Mouse (Mus musculus) brain, adult 2 months (tissue): ENCODE measurements around the gene Gm10521.
A peak's percentile ranks its signal among the peaks of the same experiment; 100 is the strongest.
"Not testable (repeated sequence)": the region's sequence is repeated elsewhere in the genome, so short reads cannot be mapped to it uniquely, and the experiment has no call there.

Experiments used
- DNase-seq: peaks from one replicate; pipeline ENCODE4 v3.0.0; 2011; ENCODE audit warnings: low read depth, low spot score

Gm10521 gene

GRCm38 (mm10) chr1:171895364-171895763, at the start of gene Gm10521:
Gene Gm10521, plus strand, starts transcription at chr1:171895664.
- DNase-seq: not testable (repeated sequence)

DNA sequence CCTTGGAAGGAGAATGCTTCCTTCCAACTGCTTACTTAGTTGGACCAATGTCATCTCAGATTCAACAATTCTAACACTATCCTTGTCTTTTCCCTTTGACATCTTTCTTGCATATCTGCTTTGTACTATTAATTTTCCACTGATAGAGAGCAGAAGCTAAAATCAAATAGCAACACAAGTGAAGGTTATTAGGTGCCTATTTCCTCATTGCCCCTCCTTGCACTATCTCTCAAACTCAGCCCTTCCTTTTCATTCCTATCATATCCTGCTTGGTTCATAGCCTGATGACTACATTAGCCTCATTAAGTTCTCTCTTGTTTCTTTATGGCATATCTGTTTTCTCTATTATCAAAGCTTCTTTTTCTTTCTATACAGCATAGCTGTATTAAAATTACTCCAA, 47.3 kb upstream of the Gm10521 start:
- DNase-seq: no peak

GRCm38 (mm10) chr1:171848757-171849156, 46.7 kb upstream of the Gm10521 start:
- no peak for DNase-seq

- DNase-seq: peak; percentile 49
These were observed 46.0 kb upstream of the Gm10521 start for GRCm38 (mm10) chr1:171849454-171849853.

- DNase-seq: no peak
These were observed 30.0 kb upstream of the Gm10521 start for GRCm38 (mm10) chr1:171865467-171865866.

DNA sequence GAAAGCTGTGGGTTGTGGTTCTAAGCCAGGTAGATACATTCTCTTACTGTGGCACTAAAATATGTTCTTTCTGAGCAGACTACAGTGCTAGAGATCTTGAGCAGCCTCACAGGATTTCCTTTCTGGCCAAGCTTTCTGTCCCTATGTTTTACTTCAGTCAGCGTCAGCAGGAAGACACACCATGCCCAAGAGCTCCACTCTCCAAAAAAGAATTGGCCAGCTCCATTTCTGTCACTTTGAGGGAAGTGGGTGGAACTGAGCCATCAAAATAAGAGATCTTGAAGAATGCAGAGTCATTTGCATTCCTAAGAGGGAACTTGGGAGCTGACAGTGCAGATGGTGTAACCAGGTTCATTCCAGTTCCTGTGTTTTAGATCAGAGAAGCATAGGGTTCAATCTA, 8.5 kb upstream of the Gm10521 start:
- DNase-seq: peak; percentile 70

DNA sequence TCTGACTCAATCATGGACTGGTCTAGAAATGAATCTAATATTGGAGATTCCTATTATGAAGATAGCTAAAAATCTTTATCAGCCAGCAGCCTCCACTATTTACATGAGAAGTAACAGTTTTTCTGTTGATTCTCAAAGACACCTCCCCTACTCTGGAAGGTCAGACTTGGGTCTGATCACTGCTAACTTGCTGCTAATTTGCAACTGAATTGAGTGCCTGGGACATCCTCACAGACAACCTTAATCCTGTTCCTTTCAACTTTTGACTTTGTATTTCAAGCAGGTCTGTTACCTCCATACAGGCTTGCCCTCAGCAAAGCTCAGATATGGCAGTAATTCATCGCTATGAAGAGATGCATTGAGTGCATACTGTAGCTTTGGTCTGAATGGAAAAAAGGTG, 8.5 kb downstream of the Gm10521 start:
- DNase-seq: no peak

GRCm38 (mm10) chr1:171915638-171916458, 20.4 kb downstream of the Gm10521 start:
- DNase-seq: no peak

DNA sequence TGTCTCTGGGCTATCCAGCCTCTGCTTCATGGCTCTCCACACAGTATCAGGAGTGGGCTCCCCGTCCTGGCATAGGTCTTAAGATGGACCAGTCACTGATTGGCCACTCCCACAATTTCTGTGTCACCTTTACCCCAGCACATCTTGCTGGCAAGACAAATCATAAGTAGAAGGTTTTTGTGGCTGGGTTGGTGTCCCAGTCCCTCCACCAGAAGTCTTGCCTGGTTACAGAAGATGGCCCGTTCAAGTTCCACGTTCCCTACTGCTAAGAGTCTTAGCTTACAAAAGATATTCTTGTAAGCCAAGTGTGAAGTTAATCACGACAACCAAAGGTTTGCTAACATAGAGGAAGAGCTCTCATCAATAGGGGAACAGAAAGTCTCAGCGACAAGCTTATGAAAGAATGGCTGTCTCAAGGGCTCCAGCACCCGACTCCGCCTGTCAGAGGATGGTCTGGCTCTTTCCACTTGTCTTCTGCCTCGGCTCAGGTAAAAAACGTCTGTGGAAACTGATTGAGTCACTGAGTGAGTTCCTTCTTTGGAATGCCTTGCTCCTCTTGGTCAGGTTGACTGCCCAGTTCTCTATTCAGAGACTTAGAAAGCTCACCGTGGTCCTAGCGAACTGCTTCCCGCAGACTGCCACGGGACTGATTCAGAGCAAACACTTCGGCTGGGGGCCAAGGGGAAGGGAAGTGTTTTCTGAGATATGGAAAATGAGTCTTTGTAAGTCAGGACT, 22.0 kb downstream of the Gm10521 start, which contains the start of gene Slamf6:
TSS of gene Slamf6 (plus strand) at position 211 of the 735 bp plus-strand sequence.
- no peak for DNase-seq

DNA sequence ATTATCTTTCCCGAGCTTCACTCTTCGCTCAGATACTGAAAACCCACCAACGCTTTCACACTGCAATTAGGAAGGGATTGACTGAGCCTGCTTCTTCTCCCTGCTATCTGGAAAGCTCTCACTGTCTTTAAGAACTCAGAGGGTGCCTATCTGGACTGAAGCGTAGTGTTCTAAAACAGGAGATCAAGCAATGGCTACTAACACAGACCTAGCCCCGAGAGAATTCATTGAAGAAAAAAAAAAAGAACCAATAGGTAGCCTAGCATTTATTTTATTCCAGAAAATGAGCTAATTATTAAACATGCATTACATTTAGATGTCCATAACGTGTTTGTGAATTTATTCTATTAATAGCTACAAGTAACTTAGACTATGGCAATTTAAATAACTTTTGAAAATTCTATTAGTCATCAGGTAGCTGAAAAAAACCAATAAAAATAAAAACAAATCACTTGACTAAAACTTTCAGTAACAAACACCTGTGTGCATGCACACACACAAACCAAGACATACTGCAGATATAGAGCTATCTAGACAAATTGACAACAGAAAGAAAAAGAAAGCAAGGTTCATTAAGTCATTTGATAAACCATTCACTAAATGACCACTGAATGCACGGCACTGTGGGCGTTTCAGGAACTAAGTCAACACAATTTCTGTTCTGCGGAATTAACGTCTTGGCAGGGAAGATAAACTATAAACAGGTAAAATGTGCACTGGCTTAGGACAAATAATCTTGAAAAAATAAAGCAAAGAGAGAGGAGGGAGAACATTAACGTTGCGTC, 22.9 kb downstream of the Gm10521 start:
- no peak for DNase-seq

GRCm38 (mm10) chr1:171919193-171919592, 23.7 kb downstream of the Gm10521 start:
- no peak for DNase-seq

DNA sequence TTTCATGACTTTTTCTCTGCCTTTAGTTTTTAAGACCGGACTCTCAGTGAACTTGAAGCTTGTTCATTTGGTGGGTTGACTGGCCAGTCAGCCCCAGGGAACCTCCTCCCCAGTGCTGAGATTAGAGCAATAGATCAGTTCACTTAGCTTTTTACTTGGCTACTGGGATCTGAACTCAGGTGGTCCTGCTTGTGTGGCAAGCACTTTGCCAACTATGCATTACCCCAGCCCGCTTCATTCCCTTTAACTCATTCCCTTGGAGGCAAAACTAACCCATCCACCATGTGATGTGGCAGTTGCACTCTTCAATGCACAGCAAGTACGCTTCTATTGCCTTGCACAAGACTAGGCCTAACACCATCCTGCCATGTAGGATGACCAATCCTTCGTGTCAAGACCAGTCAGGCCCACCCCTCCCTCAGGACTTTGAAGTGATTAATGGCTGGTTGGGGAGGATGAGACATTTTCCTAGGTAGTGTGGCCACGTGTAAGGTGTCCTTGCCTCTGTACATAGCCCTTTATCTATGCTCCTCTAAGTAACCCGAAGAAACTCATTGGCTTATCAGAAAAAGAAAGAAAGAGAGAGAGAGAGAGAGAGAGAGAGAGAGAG, 24.5 kb downstream of the Gm10521 start:
- no peak for DNase-seq

DNA sequence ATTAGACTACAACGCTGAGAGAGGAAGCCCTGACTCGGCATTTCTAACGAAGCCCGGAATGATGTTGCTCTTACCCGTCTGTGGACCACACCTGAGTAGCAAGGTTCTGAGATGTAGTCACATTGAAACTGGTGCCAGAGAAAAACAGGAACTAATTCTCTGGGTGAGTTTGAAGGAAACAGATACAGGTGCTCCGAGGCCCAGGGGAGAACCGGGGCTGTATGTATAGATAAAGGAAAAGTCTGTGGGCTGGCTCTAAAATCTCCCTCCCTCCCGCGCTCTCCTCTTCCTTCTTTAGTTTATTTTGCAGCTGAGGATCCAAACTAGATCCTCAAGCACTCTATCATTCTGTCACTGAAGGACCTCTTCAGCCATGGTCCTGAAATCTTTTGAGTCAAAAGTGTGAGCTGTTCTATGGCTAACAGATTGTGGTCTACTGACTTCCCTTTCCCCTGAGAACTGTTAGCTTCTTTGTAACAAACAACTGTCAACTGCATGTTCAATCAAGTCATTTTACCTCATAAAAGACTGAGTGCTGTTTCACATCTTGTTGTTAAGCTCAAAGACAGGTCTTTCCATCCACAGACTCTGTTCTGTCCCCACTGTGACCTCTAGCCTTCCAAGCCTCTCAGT, 25.6 kb downstream of the Gm10521 start:
- DNase-seq: no peak

DNA sequence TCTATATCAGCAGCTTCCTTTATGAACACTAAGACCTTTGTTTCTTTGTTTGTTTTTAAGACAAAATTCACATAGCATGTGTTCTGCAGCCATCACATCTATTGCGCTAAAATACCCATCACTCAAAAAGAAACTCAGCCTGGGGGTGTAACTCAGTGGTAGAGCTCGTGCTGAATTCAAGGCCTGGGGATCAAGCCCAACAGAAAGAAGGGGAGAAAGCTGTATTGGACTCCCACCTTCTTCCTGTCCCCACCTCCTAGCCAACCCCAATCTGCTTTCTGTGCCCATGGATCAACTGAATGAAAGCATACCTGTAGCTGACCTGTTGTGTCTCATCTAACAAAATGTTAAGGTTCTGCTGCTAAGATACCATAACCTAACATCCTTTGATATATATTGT, 26.2 kb downstream of the Gm10521 start:
- DNase-seq: no peak

- peak; percentile 30 for DNase-seq
These were observed 27.4 kb downstream of the Gm10521 start for GRCm38 (mm10) chr1:171922844-171923243.

- DNase-seq: peak; percentile 59
These were observed 29.4 kb downstream of the Gm10521 start for GRCm38 (mm10) chr1:171924900-171925299.

GRCm38 (mm10) chr1:171933851-171934250, 38.4 kb downstream of the Gm10521 start:
- peak; percentile 8 for DNase-seq

DNA sequence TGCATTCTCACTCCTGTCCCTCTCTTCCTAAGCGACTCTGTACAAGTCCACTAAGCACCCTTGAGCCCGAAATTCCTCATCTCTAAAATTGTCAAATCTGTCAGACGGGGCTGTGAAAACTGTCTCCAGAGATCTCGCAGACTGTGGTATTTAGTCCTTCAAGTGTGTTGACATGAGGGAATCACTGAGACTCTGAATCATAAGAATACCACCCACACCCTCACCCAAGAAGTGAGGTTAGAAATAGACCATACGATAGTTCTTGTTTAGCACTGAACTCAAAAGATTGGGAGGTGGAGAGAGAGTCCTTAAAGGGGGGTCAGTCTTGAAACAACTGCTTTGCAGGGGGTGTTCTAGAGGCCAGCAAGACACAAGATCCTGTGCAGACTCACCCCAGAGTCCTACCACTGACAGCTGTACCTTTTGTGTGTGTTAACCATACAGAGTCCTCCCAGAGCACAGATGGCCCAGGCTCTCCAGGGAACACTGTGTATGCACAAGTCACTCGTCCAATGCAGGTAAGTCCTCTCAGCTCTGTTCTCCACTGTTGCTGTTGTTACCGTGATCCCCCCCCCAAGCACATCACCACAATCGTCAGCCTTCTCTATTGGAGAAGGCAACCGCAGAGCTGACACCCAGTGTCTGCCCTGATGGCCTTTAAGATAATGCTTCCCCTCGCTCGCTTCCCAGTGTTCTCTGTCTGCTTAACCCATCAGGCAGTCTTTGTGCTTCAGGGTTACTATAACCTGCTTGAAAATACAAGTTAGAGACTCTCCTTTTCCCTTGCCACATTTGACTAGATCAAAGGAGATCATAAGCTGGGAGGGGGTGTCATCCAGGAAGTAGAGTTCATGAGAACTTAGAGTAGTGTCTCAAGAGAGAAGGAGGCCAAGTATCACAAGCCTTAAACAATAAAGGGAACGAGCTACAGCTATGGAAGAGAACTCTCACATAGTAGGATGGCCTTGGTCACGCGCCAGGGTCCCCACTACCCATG, 43.8 kb downstream of the Gm10521 start:
- DNase-seq: peak; percentile 44

- DNase-seq: no peak
These were observed 45.2 kb downstream of the Gm10521 start for GRCm38 (mm10) chr1:171940626-171941025.
